Mouse (Mus musculus) heart, embryonic 14.5 days (tissue): ENCODE results near the gene Crip1. TPM values are rescaled to one million over a fixed set of nuclear protein-coding genes. Genes with fewer than 3 reads are reported as not detected.

ENCODE experiments used
- ATAC-seq: fragments of 200-750 bp; cut with Nextera tagmentation; 2 replicates; pipeline ENCODE4 v1.8.0; 2017; ENCODE audit warnings: low read depth, moderate TSS enrichment; ENCODE audit not compliant: insufficient number of reproducible peaks, insufficient read depth, low FRiP score
- H3K27ac ChIP-seq, 2 experiments: fragments of 200-500 bp in 1 of 2; fragments of 300-500 bp in 1 of 2; sonication (generic) in 1 of 2; replicated peaks in 1 of 2; 2 replicates each; pipeline ENCODE4 v1.5.1; 2012 to 2014; ENCODE audit warnings: low read depth in 2 of 2, low read length in 2 of 2, control low read depth in 1 of 2, mild to moderate bottlenecking in 1 of 2, mixed read lengths in 1 of 2; ENCODE audit not compliant: control insufficient read depth in 1 of 2, insufficient read depth in 1 of 2
- H3K27me3 ChIP-seq: fragments of 300-500 bp; sonication (generic); 2 replicates; pipeline ENCODE4 v1.6.1; 2014; ENCODE audit warnings: mild to moderate bottlenecking, low read length, control low read depth; ENCODE audit not compliant: control insufficient read depth, insufficient read depth
- H3K36me3 ChIP-seq: fragments of 300-500 bp; sonication (generic); 2 replicates; pipeline ENCODE4 v1.6.1; 2014; ENCODE audit warnings: mild to moderate bottlenecking, control low read depth, low read length, mixed read lengths; ENCODE audit not compliant: control insufficient read depth, insufficient read depth
- H3K4me1 ChIP-seq, 2 experiments: fragments of 200-500 bp in 1 of 2; fragments of 300-500 bp in 1 of 2; sonication (generic) in 1 of 2; 2 replicates each; pipeline ENCODE4 v1.6.1; 2012 to 2014; ENCODE audit warnings: low read length in 2 of 2, control low read depth in 1 of 2, mixed read lengths in 1 of 2; ENCODE audit not compliant: control insufficient read depth in 2 of 2, insufficient read depth in 2 of 2
- H3K4me2 ChIP-seq: fragments of 300-500 bp; sonication (generic); 2 replicates; pipeline ENCODE4 v1.6.1; 2014; ENCODE audit warnings: mild to moderate bottlenecking, low read length
- H3K4me3 ChIP-seq, 2 experiments: fragments of 200-500 bp in 1 of 2; fragments of 300-500 bp in 1 of 2; sonication (generic) in 1 of 2; 2 replicates each; pipeline ENCODE4 v1.5.1; 2012 to 2014; ENCODE audit warnings: low read length in 2 of 2, mild to moderate bottlenecking in 2 of 2, control low read depth in 1 of 2, low read depth in 1 of 2, moderate library complexity in 1 of 2; ENCODE audit not compliant: control insufficient read depth in 1 of 2, insufficient read depth in 1 of 2
- H3K9ac ChIP-seq: fragments of 300-500 bp; sonication (generic); 2 replicates; pipeline ENCODE4 v1.6.1; 2014; ENCODE audit warnings: mild to moderate bottlenecking, low read length
- H3K9me3 ChIP-seq: fragments of 300-500 bp; sonication (generic); 2 replicates; pipeline ENCODE4 v1.6.1; 2016; ENCODE audit warnings: low read length, control low read depth; ENCODE audit not compliant: control insufficient read depth
- WGBS: fragments of 180-500 bp; shearing (Covaris S2); extraction: QIAGEN DNeasy Blood & Tissue Kit; methylation state at CpG from one replicate; pipeline ENCODE4 v1.1.7; 2014; 5-methylcytosine and 5-hydroxymethylcytosine counted together
- polyA plus RNA-seq: library from polyadenylated mRNA; unstranded; fragments of >200 nt; fragmentation: Nextera tagmentation; extraction: Ambion mirVana; gene quantifications from 2 replicates; pipeline ENCODE4 v1.2.1, GENCODE M21; 2014

The Crip1 gene
- polyA plus RNA-seq, result 586 and 589 TPM in 2 replicates

GRCm38 (mm10) chr12:113146112-113147057, at the start of gene Crip1:
Gene Crip1 (plus strand): TSS chr12:113146316.
- H3K9me3 ChIP-seq, result no peaks in the 10 kb centered on the region
- peak within 1 kb of the TSS; percentile 46 for H3K4me2 ChIP-seq
- H3K36me3 ChIP-seq, result peaks cover 53% of the 10 kb centered on the region
- H3K4me1 ChIP-seq, result peaks cover 61 to 76% of the 10 kb centered on the region in 2 experiments
- H3K27ac ChIP-seq, result peak within 1 kb of the TSS; percentile 68 to 72
- H3K4me3 ChIP-seq, result peak within 1 kb of the TSS in 1 of 2 experiments; percentile 4; a peak in 2 of 4 replicates
- ATAC-seq, result no peak
- 10% methylated on average over 45 of the region's 45 CpGs for WGBS
- no peaks in the 10 kb centered on the region for H3K27me3 ChIP-seq
- peak within 1 kb of the TSS; percentile 99 for H3K9ac ChIP-seq

GRCm38 (mm10) chr12:113097040-113097439, 49.1 kb upstream of the Crip1 start:
- no peak overlapping the region for H3K4me3 ChIP-seq
- peaks cover 26 to 32% of the 10 kb centered on the region in 2 experiments for H3K4me1 ChIP-seq
- H3K4me2 ChIP-seq, result no peak overlapping the region
- H3K9me3 ChIP-seq, result no peaks in the 10 kb centered on the region
- H3K27me3 ChIP-seq, result no peaks in the 10 kb centered on the region
- H3K9ac ChIP-seq, result no peak overlapping the region
- H3K27ac ChIP-seq, result no peak overlapping the region
- 71% methylated on average over 5 of the region's 5 CpGs for WGBS
- H3K36me3 ChIP-seq, result no peaks in the 10 kb centered on the region
- no peak for ATAC-seq

GRCm38 (mm10) chr12:113097749-113098281, 48.3 kb upstream of the Crip1 start, which contains the start of gene Mta1:
Gene Mta1 (plus strand): TSS chr12:113098278.
- Histone ChIP-seq H3K27me3 (no peaks in the 10 kb centered on the region), H3K9ac (peak within 1 kb of the TSS; percentile 97), H3K4me3 (peak within 1 kb of the TSS; percentile 68 to 97), H3K27ac (peak within 1 kb of the TSS; percentile 6 to 84; a peak in 3 of 4 replicates), H3K4me2 (peak within 1 kb of the TSS; percentile 89), H3K4me1 (peaks cover 26 to 37% of the 10 kb centered on the region in 2 experiments), H3K36me3 (no peaks in the 10 kb centered on the region), H3K9me3 (no peaks in the 10 kb centered on the region)
- peak; percentile 37; the same call in 1 of the 2 replicates for ATAC-seq
- under 1% methylated on average over 26 of the region's 53 CpGs for WGBS

- peak; percentile 8; the same call in 1 of the 2 replicates for ATAC-seq
- no peaks in the 10 kb centered on the region for H3K27me3 ChIP-seq
Observed at GRCm38 (mm10) chr12:113098530-113099151, 47.5 kb upstream of the Crip1 start.

GRCm38 (mm10) chr12:113099470-113100237, 46.5 kb upstream of the Crip1 start:
- H3K27ac ChIP-seq, result peak overlapping the region in 1 of 2 experiments; percentile 84; a peak in 2 of 4 replicates
- 33% methylated on average over 6 of the region's 6 CpGs for WGBS

More at GRCm38 (mm10) chr12:113098530-113099151, 47.5 kb upstream of the Crip1 start:
- H3K36me3 ChIP-seq, result 0 out of 2 replicates have a peak, but pooled peaks cover 3% of the 10 kb centered on the region
- under 1% methylated on average over 49 of the region's 60 CpGs for WGBS
- peak overlapping the region in 1 of 2 experiments; percentile 84; a peak in 2 of 4 replicates for H3K27ac ChIP-seq
- H3K4me1 ChIP-seq, result peaks cover 27 to 44% of the 10 kb centered on the region in 2 experiments
- H3K4me3 ChIP-seq, result peak overlapping the region; percentile 68 to 97
- H3K9ac ChIP-seq, result peak overlapping the region; percentile 97
- peak overlapping the region; percentile 89 for H3K4me2 ChIP-seq
- H3K9me3 ChIP-seq, result no peaks in the 10 kb centered on the region

GRCm38 (mm10) chr12:113100448-113101076, 45.6 kb upstream of the Crip1 start:
- no peaks in the 10 kb centered on the region for H3K27me3 ChIP-seq
- no peak for ATAC-seq
- peak overlapping the region in 1 of 2 experiments; percentile 43; a peak in 2 of 4 replicates for H3K27ac ChIP-seq
- no peaks in the 10 kb centered on the region for H3K9me3 ChIP-seq
- H3K36me3 ChIP-seq, result 0 out of 2 replicates have a peak, but pooled peaks cover 3% of the 10 kb centered on the region
- WGBS, result 68% methylated on average over 5 of the region's 5 CpGs
- no peak overlapping the region for H3K4me3 ChIP-seq
- H3K4me2 ChIP-seq, result no peak overlapping the region; the same call in 1 of the 2 replicates
- peaks cover 30 to 49% of the 10 kb centered on the region in 2 experiments for H3K4me1 ChIP-seq
- peak overlapping the region; percentile 97; the same call in 1 of the 2 replicates for H3K9ac ChIP-seq

More at GRCm38 (mm10) chr12:113099470-113100237, 46.5 kb upstream of the Crip1 start:
- Histone ChIP-seq H3K36me3 (0 out of 2 replicates have a peak, but pooled peaks cover 3% of the 10 kb centered on the region), H3K27me3 (no peaks in the 10 kb centered on the region), H3K4me1 (peaks cover 30 to 49% of the 10 kb centered on the region in 2 experiments), H3K4me3 (peak overlapping the region; percentile 68 to 97), H3K9me3 (no peaks in the 10 kb centered on the region), H3K9ac (peak overlapping the region; percentile 97), H3K4me2 (peak overlapping the region; percentile 89)
- ATAC-seq, result no peak
